Mouse (Mus musculus) monocyte, adult 5-6 weeks (primary cell): Measurements from ENCODE around the gene Polr2g. TPM values are rescaled to one million over a fixed set of nuclear protein-coding genes. Genes with fewer than 3 reads are reported as not detected.

Experiments
- ATAC-seq: fragments of 153-309, 156-312 bp; replicated peaks from 2 replicates; pipeline ENCODE4 v1.8.0; 2017; ENCODE audit warnings: mild to moderate bottlenecking; ENCODE audit not compliant: low TSS enrichment, insufficient number of reproducible peaks, severe bottlenecking, poor library complexity, low FRiP score
- total RNA-seq: library from RNA; stranded (forward); fragments of 200-1000, 200-491, 200-594 nt; gene quantifications from 3 replicates; pipeline ENCODE4 v1.2.3, GENCODE M21; 2017

Polr2g gene
- total RNA-seq, 1 experiment from 2014 or later, result 48.4 TPM

DNA sequence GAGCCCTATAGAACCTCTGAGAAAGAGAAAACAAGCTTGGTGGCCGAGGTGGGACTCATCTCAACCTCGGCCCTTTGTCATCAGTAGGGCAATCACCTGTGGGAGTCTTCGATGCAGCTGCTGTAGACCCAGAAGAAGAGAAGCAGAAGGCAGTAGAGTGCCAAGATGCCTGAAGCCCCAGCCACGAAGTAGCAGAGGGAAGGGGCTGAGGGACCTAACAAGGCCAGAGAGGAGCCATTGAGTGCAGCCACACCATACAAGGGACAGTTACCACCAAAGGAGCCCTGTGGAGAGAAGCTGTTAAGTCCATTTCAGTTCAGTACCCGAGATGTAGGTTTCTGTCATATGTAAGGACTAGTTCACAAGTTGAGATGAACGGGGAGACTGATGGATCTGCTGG lies 25.0 kb downstream of the Polr2g start:
- ATAC-seq, result no peak

- ATAC-seq, result no peak
Observed at GRCm38 (mm10) chr19:8772996-8773395, 25.4 kb downstream of the Polr2g start.

DNA sequence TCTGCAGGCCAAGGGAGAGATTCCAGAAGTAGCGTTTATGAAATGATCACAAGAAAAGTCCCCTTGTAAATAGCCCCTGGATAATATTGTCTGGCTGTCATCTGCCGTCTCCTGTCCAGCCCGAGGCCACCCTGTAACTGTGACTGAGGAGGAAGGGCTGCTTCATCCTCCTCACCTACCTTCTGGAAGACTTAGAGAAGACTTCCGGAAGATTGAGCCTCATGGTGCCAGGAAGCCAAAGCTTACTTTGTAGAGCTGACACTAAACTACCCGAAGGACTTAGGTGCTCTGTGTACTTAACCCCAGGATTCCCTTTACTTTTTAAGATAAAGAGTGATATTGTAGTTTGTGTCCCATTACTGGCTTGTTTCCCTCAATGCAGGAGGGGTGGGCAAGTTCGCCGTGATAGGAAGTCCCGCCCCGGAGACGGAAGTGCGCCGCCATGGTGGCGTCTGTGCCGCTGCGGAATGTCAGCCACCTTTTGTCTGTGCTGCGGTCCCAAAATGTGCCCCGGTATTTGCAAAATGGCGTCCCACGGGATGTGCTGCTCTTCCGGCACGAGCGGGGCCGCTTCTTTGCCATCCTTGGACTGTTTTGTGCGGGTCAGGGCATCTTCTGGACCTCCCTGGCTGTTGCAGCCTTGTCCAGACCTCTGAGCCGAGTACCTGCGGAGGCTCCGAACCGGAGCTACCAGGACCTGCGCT lies 27.7 kb downstream of the Polr2g start, which contains the start of gene Tmem223:
Gene Tmem223 (plus strand): TSS at position 430 of the 704 bp plus-strand sequence.
- peak; percentile 72 for ATAC-seq

GRCm38 (mm10) chr19:8765562-8765961 lies 32.8 kb downstream of the Polr2g start:
- ATAC-seq, result no peak

DNA sequence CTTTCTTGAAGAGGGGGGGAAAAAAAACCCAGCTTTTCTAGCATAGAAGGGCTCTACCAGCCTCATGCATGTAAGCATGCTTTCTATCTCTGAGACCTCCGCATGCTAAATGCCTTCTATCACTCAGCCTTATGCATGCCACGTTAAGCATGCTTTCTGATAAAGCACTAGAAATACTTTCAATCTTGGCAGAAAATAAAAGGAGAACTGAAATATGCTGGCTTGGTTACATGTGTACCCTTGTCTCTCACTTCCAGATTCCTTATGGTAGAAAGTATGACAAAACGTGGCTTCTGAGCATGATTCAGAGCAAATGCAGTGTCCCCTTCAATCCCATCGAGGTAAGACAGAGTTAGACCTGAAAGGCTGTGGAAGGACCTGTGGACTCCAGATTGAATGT lies 35.1 kb downstream of the Polr2g start:
- no peak for ATAC-seq

GRCm38 (mm10) chr19:8760757-8761156 lies 37.6 kb downstream of the Polr2g start:
- no peak for ATAC-seq

- no peak for ATAC-seq
Observed at GRCm38 (mm10) chr19:8758899-8759298, 39.5 kb downstream of the Polr2g start.

DNA sequence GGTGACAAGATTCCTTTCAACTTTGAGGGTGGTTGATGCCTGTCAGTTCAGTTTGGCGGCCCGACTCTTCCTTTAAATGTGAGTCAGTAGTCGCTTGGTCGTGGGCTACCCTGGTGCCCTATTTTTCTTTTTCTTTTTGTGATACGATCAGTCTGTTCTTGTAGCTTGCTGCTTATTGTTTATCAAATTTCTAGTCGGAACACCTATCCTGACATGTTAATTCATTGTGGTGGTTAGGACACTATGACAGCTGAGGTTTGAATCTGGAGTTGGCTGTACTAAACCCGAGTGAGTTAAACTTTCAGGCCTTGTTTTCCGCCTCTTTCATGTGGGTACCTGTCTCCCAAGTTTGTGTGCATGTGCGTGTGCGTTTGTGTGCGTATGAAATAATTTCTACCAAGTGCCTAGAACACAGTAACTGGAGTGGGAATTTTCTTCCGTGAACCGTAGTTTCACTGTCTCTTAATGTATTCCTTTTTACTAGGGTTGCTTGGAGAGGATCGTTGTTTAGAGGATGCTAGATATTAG lies 40.8 kb downstream of the Polr2g start:
- no peak for ATAC-seq

- peak; percentile 86 for ATAC-seq
Observed at GRCm38 (mm10) chr19:8756635-8757387, 41.6 kb downstream of the Polr2g start, which contains the start of gene Nxf1. Gene Nxf1 (plus strand): TSS chr19:8757073.

GRCm38 (mm10) chr19:8755652-8756051 lies 42.7 kb downstream of the Polr2g start:
- ATAC-seq, result no peak

DNA sequence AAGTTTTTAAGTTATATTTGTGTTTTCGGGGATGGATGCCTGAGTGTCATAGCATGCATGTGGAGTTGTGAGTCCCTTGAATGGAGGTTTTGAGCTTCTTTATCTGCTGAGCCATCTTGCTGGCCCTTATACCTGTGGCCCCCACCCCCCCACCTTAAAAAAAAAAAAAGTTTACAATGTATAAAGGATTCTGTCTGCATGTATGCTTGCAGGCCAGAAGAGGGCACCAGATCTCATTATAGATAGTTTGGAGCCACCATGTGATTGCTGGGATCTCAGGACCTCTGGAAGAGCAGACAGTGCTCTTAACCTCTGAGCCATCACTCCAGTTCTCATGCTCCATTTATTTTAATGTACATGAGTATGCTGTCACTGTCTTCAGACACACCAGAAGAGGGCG lies 51.0 kb downstream of the Polr2g start:
- no peak for ATAC-seq

- no peak for ATAC-seq
Observed at GRCm38 (mm10) chr19:8745382-8745781, 53.0 kb downstream of the Polr2g start.

Other genes starting within 250 kb of the Polr2g start
- 0.21 TPM in 1 of 3 replicates, not detected in the others for gene Slc22a8, start 207.3 kb downstream of the Polr2g start, total RNA-seq
- gene Slc22a6, start 180.5 kb downstream of the Polr2g start, total RNA-seq, result not detected in 3 replicates
- gene Chrm1, start 134.8 kb downstream of the Polr2g start, total RNA-seq, result not detected in 3 replicates
- gene Slc3a2, start 75.2 kb downstream of the Polr2g start, total RNA-seq, result 61.4 to 198 TPM (median 77.3 TPM) in 3 replicates
- gene Wdr74, start 62.8 kb downstream of the Polr2g start, total RNA-seq, result 32.5 to 68.4 TPM (median 56.6 TPM) in 3 replicates
- 1.9 to 2.8 TPM in 2 of 3 replicates, not detected in the other for gene 1700092M07Rik, start 57.9 kb downstream of the Polr2g start, total RNA-seq
- 105 to 173 TPM (median 138 TPM) in 3 replicates for gene Stx5a, start 57.2 kb downstream of the Polr2g start, total RNA-seq
- gene Nxf1, start 41.5 kb downstream of the Polr2g start, total RNA-seq, result 85.6 to 138 TPM (median 127 TPM) in 3 replicates
- gene Tmem223, start 27.6 kb downstream of the Polr2g start, total RNA-seq, result 10.2 to 19.0 TPM (median 12.6 TPM) in 3 replicates
- gene Tmem179b, start 24.1 kb downstream of the Polr2g start, total RNA-seq, result 86.6 to 115 TPM (median 101 TPM) in 3 replicates
- 2.0 to 11.4 TPM (median 4.5 TPM) in 3 replicates for gene Taf6l, start 12.2 kb downstream of the Polr2g start, total RNA-seq
- 0.85 to 1.2 TPM (median 1.1 TPM) in 3 replicates for gene Zbtb3, start 4.0 kb upstream of the Polr2g start, total RNA-seq
- 40.1 to 52.8 TPM (median 48.3 TPM) in 3 replicates for gene Ttc9c, start 20.8 kb upstream of the Polr2g start, total RNA-seq
- gene Hnrnpul2, start 21.4 kb upstream of the Polr2g start, total RNA-seq, result 84.4 to 149 TPM (median 101 TPM) in 3 replicates
- 40.4 to 54.5 TPM (median 44.1 TPM) in 3 replicates for gene AC129217.1, start 31.2 kb upstream of the Polr2g start, total RNA-seq
- 25.1 to 34.8 TPM (median 30.9 TPM) in 3 replicates for gene Bscl2, start 38.9 kb upstream of the Polr2g start, total RNA-seq
- gene Gng3, start 40.6 kb upstream of the Polr2g start, total RNA-seq, result 0.39 to 0.64 TPM in 2 of 3 replicates, not detected in the other
- 0.10 to 0.78 TPM (median 0.32 TPM) in 3 replicates for gene Lrrn4cl, start 52.2 kb upstream of the Polr2g start, total RNA-seq
- gene Ubxn1, start 72.9 kb upstream of the Polr2g start, total RNA-seq, result 200 to 274 TPM (median 220 TPM) in 3 replicates
- gene Uqcc3, start 82.3 kb upstream of the Polr2g start, total RNA-seq, result 45.0 to 55.1 TPM (median 54.5 TPM) in 3 replicates
- gene Lbhd1, start 85.2 kb upstream of the Polr2g start, total RNA-seq, result 18.1 to 52.5 TPM (median 21.3 TPM) in 3 replicates
- gene Gm49403, start 85.4 kb upstream of the Polr2g start, total RNA-seq, result not detected in 3 replicates
- gene 1810009A15Rik, start 90.3 kb upstream of the Polr2g start, total RNA-seq, result 62.5 to 90.9 TPM (median 65.3 TPM) in 3 replicates
- not detected in 3 replicates for gene Gm49416, start 90.3 kb upstream of the Polr2g start, total RNA-seq
- gene Ints5, start 94.4 kb upstream of the Polr2g start, total RNA-seq, result 5.8 to 9.1 TPM (median 7.4 TPM) in 3 replicates
- gene Ganab, start 99.5 kb upstream of the Polr2g start, total RNA-seq, result 57.5 to 87.0 TPM (median 59.6 TPM) in 3 replicates
- gene B3gat3, start 121.8 kb upstream of the Polr2g start, total RNA-seq, result 34.2 to 75.8 TPM (median 50.2 TPM) in 3 replicates
- 2.1 to 7.6 TPM (median 3.6 TPM) in 3 replicates for gene Rom1, start 130.8 kb upstream of the Polr2g start, total RNA-seq
- gene Eml3, start 131.0 kb upstream of the Polr2g start, total RNA-seq, result 39.3 to 101 TPM (median 62.5 TPM) in 3 replicates
- 129 to 201 TPM (median 158 TPM) in 3 replicates for gene Mta2, start 143.3 kb upstream of the Polr2g start, total RNA-seq
- gene Tut1, start 155.3 kb upstream of the Polr2g start, total RNA-seq, result 14.8 to 16.9 TPM (median 16.7 TPM) in 3 replicates
- 313 to 352 TPM (median 341 TPM) in 3 replicates for gene Eef1g, start 168.5 kb upstream of the Polr2g start, total RNA-seq
- 408 to 1,020 TPM (median 414 TPM) in 3 replicates for gene Ahnak, start 190.7 kb upstream of the Polr2g start, total RNA-seq